In the genomic region with DNA sequence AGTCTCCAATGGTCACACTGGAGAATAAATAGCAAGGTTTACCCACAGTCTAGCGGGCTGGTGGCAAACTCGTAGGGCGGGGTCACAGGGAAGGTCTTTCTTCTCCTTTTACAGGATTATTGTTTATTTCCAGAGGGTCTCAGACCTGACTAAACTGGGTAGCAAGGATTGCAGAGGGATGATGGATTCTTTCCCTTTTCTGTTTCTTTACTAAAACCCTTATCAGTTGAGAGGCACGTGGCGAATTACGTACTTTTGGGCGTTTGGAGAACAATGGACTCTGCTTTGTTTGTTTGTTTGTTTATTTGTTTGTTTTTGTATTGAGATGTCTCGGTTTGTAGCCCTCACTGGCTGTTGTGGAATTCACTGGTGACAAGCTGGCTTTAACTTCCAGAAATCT, we compare ENCODE assay signal across 7 mouse cellular contexts. TPM values are rescaled to one million over a fixed set of nuclear protein-coding genes. Genes with fewer than 3 reads are reported as not detected.
A peak's percentile ranks its signal among the peaks of the same experiment; 100 is the strongest.
DNase-seq lines count a peak whose midpoint lies in the region; ATAC-seq and TF ChIP-seq lines count a peak whose summit lies in the region.

No protein-coding gene starts in this region.

- H3K36me3 ChIP-seq in lung, embryonic 15.5 days, result no peaks in the 10 kb centered on the region
- H3K36me3 ChIP-seq in embryonic facial prominence, embryonic 14.5 days (ENCODE audit: control insufficient read depth, insufficient read depth, low read length), result no peaks in the 10 kb centered on the region
- no peaks in the 10 kb centered on the region for H3K36me3 ChIP-seq in limb, embryonic 11.5 days (ENCODE audit: control insufficient read depth, insufficient read depth, low read length)
- no peaks in the 10 kb centered on the region for H3K36me3 ChIP-seq in small intestine, adult 2 months (ENCODE audit: control insufficient read depth, insufficient read depth, low read length)

- H3K4me2 ChIP-seq in lung, embryonic 15.5 days, result peak overlapping the region; percentile 67
- H3K4me2 ChIP-seq in embryonic facial prominence, embryonic 14.5 days (ENCODE audit: low read depth, low read length), result peak overlapping the region; percentile 67
- peak overlapping the region; percentile 35 for H3K4me2 ChIP-seq in limb, embryonic 11.5 days (ENCODE audit: low read depth, severe bottlenecking)

- peaks cover 3% of the 10 kb centered on the region; the same call in 1 of the 2 replicates for H3K27me3 ChIP-seq in lung, embryonic 15.5 days
- no peaks in the 10 kb centered on the region; the same call in 1 of the 2 replicates for H3K27me3 ChIP-seq in embryonic facial prominence, embryonic 14.5 days (replicated peaks; ENCODE audit: control insufficient read depth, insufficient read depth, low read length)
- H3K27me3 ChIP-seq in limb, embryonic 11.5 days (ENCODE audit: control insufficient read depth, insufficient read depth, low read length), result no peaks in the 10 kb centered on the region
- H3K27me3 ChIP-seq in small intestine, adult 2 months (ENCODE audit: control insufficient read depth, insufficient read depth, low read length), result peaks cover 12% of the 10 kb centered on the region

- no peak for ATAC-seq in lung, embryonic 15.5 days (ENCODE audit: borderline replicate concordance, extremely low read depth, low FRiP score, low TSS enrichment)
- ATAC-seq in embryonic facial prominence, embryonic 14.5 days (ENCODE audit: low read depth), result no peak
- no peak for ATAC-seq in limb, embryonic 11.5 days (ENCODE audit: insufficient number of reproducible peaks, low FRiP score, low TSS enrichment, low read depth)

- no peaks in the 10 kb centered on the region for H3K9me3 ChIP-seq in lung, embryonic 15.5 days
- H3K9me3 ChIP-seq in embryonic facial prominence, embryonic 14.5 days (ENCODE audit: control insufficient read depth, low read length), result no peaks in the 10 kb centered on the region
- H3K9me3 ChIP-seq in limb, embryonic 11.5 days (ENCODE audit: control insufficient read depth, low read length), result no peaks in the 10 kb centered on the region

- peak overlapping the region; percentile 44 for H3K9ac ChIP-seq in lung, embryonic 15.5 days
- peak overlapping the region; percentile 56 for H3K9ac ChIP-seq in embryonic facial prominence, embryonic 14.5 days (ENCODE audit: low read depth, low read length)
- no peak overlapping the region; the same call in 1 of the 2 replicates for H3K9ac ChIP-seq in limb, embryonic 11.5 days (ENCODE audit: low read length)

- TF ChIP-seq POLR2A in small intestine, adult 2 months (IDR thresholded peaks at IDR 0.05; ENCODE audit: low read depth, low read length), result no peak

- TF ChIP-seq CTCF in small intestine, adult 2 months (IDR thresholded peaks at IDR 0.05; ENCODE audit: extremely low read depth, insufficient read length, insufficient replicate concordance, low read depth, low read length), result no peak

- H3K4me3 ChIP-seq in lung, embryonic 15.5 days, result peak overlapping the region; percentile 50
- H3K4me3 ChIP-seq in embryonic facial prominence, embryonic 14.5 days (ENCODE audit: low read depth, low read length), result peak overlapping the region; percentile 55
- H3K4me3 ChIP-seq in limb, embryonic 11.5 days (ENCODE audit: low read depth, low read length), result peak overlapping the region; percentile 25
- peak overlapping the region; percentile 30; the same call in 1 of the 2 replicates for H3K4me3 ChIP-seq in small intestine, adult 2 months (ENCODE audit: low read depth, low read length)

- DNase-seq in lung, postnatal 14 days, result no peak
- no peak for DNase-seq in embryonic facial prominence, embryonic 14.5 days (ENCODE audit: low spot score)
- no peak for DNase-seq in limb, embryonic 11.5 days (ENCODE audit: low spot score)
- DNase-seq in layer of hippocampus, adult 18-20 months (ENCODE audit: low spot score in 2 of 2), result no peak
- DNase-seq in frontal cortex, postnatal 25 days (ENCODE audit: low spot score in 2 of 2), result no peak

- H3K4me1 ChIP-seq in lung, embryonic 15.5 days, result peaks cover 17% of the 10 kb centered on the region
- peaks cover 6% of the 10 kb centered on the region for H3K4me1 ChIP-seq in embryonic facial prominence, embryonic 14.5 days (ENCODE audit: control insufficient read depth, insufficient read depth, low read length)
- no peaks in the 10 kb centered on the region for H3K4me1 ChIP-seq in limb, embryonic 11.5 days (ENCODE audit: control insufficient read depth, insufficient read depth, low read length)
- H3K4me1 ChIP-seq in small intestine, adult 2 months (ENCODE audit: control insufficient read depth, insufficient read depth, insufficient read length, low read length), result peaks cover 7% of the 10 kb centered on the region; the same call in 1 of the 2 replicates

- 3% methylated on average over 8 of the region's 8 CpGs for WGBS in lung, embryonic 15.5 days
- 4% methylated on average over 8 of the region's 8 CpGs for WGBS in embryonic facial prominence, embryonic 14.5 days
- WGBS in limb, embryonic 11.5 days, result 6% methylated on average over 8 of the region's 8 CpGs
- 2% methylated on average over 8 of the region's 8 CpGs for WGBS in small intestine, adult 2 months

- no peak overlapping the region for H3K27ac ChIP-seq in lung, embryonic 15.5 days
- no peak overlapping the region for H3K27ac ChIP-seq in embryonic facial prominence, embryonic 14.5 days (replicated peaks; ENCODE audit: low read depth, low read length)
- no peak overlapping the region for H3K27ac ChIP-seq in limb, embryonic 11.5 days (replicated peaks; ENCODE audit: low read depth, low read length)
- no peak overlapping the region for H3K27ac ChIP-seq in small intestine, adult 2 months (ENCODE audit: insufficient read depth, low read depth, low read length)

RNA-seq across cellular contexts. Expression of a gene that starts 13.5 kb away (rescaled TPM):
- not detected in 2 replicates for polyA plus RNA-seq in lung, embryonic 15.5 days (2015; fragmentation: Nextera tagmentation; extraction: Ambion mirVana)
- not detected in 2 replicates for polyA plus RNA-seq in embryonic facial prominence, embryonic 14.5 days (2014; fragmentation: Nextera tagmentation; extraction: Ambion mirVana)
- not detected in 2 replicates for polyA plus RNA-seq in limb, embryonic 11.5 days (2014; fragmentation: Nextera tagmentation; extraction: Ambion mirVana)
- polyA plus RNA-seq in small intestine, adult 2 months (2012; rRNA removed), result not detected in 2 replicates
- not detected for total RNA-seq in layer of hippocampus, adult 18-20 months (2021)

RNA-seq across cellular contexts. Expression of a gene that starts 32.8 kb away (rescaled TPM):
- not detected in 2 replicates for polyA plus RNA-seq in lung, embryonic 15.5 days (2015; fragmentation: Nextera tagmentation; extraction: Ambion mirVana)
- polyA plus RNA-seq in embryonic facial prominence, embryonic 14.5 days (2014; fragmentation: Nextera tagmentation; extraction: Ambion mirVana), result not detected in 2 replicates
- 0.51 and 0.88 TPM in 2 replicates for polyA plus RNA-seq in limb, embryonic 11.5 days (2014; fragmentation: Nextera tagmentation; extraction: Ambion mirVana)
- not detected in 2 replicates for polyA plus RNA-seq in small intestine, adult 2 months (2012; rRNA removed)
- not detected for total RNA-seq in layer of hippocampus, adult 18-20 months (2021)
